Mouse (Mus musculus) small intestine, adult 2 months (tissue): ENCODE data around the gene Slc35e2. TPM values are rescaled to one million over a fixed set of nuclear protein-coding genes. Genes with fewer than 3 reads are reported as not detected.
A peak's percentile ranks its signal among the peaks of the same experiment; 100 is the strongest.

Source experiments
- H3K27ac ChIP-seq: fragments of 200-500 bp; 2 replicates; pipeline ENCODE4 v1.5.1; 2012; ENCODE audit warnings: low read depth, low read length, control low read depth, inconsistent platforms; ENCODE audit not compliant: insufficient read depth
- H3K27me3 ChIP-seq: fragments of 200-500 bp; 2 replicates; pipeline ENCODE4 v1.6.1; 2012; ENCODE audit warnings: mild to moderate bottlenecking, moderate library complexity, low read length, inconsistent platforms; ENCODE audit not compliant: control insufficient read depth, insufficient read depth
- H3K36me3 ChIP-seq: fragments of 200-500 bp; 2 replicates; pipeline ENCODE4 v1.6.1; 2012; ENCODE audit warnings: mild to moderate bottlenecking, low read length, control low read depth, inconsistent platforms; ENCODE audit not compliant: control insufficient read depth, insufficient read depth
- H3K4me1 ChIP-seq: fragments of 200-500 bp; 2 replicates; pipeline ENCODE4 v1.6.1; 2012; ENCODE audit warnings: low read length, inconsistent platforms, mixed read lengths; ENCODE audit not compliant: control insufficient read depth, insufficient read depth, insufficient read length
- H3K4me3 ChIP-seq: fragments of 200-500 bp; 2 replicates; pipeline ENCODE4 v1.5.1; 2012; ENCODE audit warnings: low read depth, mild to moderate bottlenecking, control low read depth, inconsistent platforms, low read length, moderate library complexity
- CTCF ChIP-seq: fragments of 200-500 bp; IDR thresholded peaks from 2 replicates; pipeline ENCODE4 v1.5.1; 2012; ENCODE audit warnings: low read depth, mild to moderate bottlenecking, control low read depth, inconsistent platforms, low read length, moderate library complexity, mixed read lengths; ENCODE audit not compliant: insufficient replicate concordance, insufficient read length; ENCODE audit errors: extremely low read depth
- POLR2A ChIP-seq: fragments of 200-500 bp; IDR thresholded peaks from 2 replicates; pipeline ENCODE4 v1.6.1; 2012; ENCODE audit warnings: low read depth, mild to moderate bottlenecking, control low read depth, inconsistent platforms, low read length, moderate library complexity
- WGBS: fragments of 180-500 bp; shearing (Covaris S2); methylation state at CpG from one replicate; pipeline ENCODE4 v1.1.7; 2018; 5-methylcytosine and 5-hydroxymethylcytosine counted together
- polyA plus RNA-seq: library from polyadenylated mRNA; depleted of rRNA; stranded (reverse); fragments of >200 nt; gene quantifications from 2 replicates; pipeline ENCODE4 v1.2.3, GENCODE M21; 2012

Slc35e2 gene
- polyA plus RNA-seq, 1 experiment: 20.1 TPM

DNA sequence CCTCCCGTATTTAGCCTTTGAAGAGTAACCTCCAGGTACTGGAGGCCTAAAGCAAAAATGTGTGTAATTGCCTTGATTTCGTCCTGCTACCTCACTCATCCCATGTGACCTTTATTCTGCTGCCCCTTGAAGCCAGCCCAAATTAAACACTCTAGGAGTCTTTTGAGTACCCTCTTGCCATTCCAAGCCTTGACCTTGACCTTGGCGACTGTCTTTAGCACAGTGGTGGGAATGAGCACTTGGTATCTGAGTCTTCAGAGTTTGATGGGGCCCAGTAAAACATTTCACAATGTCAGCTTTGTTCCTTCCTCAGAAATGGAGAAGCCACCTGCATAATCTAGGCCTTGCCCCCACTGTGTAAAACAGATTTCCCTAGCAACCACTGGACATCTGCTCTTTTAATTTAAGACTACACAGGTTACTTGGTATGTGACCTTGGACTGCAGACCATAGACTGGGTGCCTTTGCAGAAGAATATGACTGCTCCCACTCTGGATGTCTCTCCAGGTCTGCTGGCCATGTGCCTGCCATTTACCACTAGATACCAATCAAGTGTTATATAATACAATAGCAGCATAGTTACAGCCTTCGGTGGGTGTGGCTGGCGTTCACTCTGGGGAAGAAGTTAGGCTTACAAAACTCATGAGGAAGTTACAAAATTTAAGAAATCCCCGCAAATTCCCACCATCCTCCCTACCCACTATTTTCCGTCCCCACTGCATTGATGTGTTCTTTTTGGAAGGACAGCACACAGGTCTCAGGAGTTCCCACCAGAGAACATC lies 39.4 kb upstream of the Slc35e2 start, which contains the start of gene Nadk:
TSS of gene Nadk (plus strand) at position 718 of the 782 bp plus-strand sequence.
- Histone ChIP-seq H3K27me3 (no peaks in the 10 kb centered on the region), H3K4me3 (peak within 1 kb of the TSS; percentile 60), H3K4me1 (peaks cover 18% of the 10 kb centered on the region; the same call in 1 of the 2 replicates), H3K27ac (peak within 1 kb of the TSS; percentile 78), H3K36me3 (peaks cover 34% of the 10 kb centered on the region)
- WGBS: 18% methylated on average over 7 of the region's 7 CpGs
- no peak for TF ChIP-seq POLR2A
- no peak for TF ChIP-seq CTCF

- WGBS: under 1% methylated on average over 19 of the region's 19 CpGs
- no peak for TF ChIP-seq POLR2A
- H3K4me1 ChIP-seq: peaks cover 18% of the 10 kb centered on the region; the same call in 1 of the 2 replicates
These were observed 38.4 kb upstream of the Slc35e2 start for GRCm38 (mm10) chr4:155562725-155563399.

DNA sequence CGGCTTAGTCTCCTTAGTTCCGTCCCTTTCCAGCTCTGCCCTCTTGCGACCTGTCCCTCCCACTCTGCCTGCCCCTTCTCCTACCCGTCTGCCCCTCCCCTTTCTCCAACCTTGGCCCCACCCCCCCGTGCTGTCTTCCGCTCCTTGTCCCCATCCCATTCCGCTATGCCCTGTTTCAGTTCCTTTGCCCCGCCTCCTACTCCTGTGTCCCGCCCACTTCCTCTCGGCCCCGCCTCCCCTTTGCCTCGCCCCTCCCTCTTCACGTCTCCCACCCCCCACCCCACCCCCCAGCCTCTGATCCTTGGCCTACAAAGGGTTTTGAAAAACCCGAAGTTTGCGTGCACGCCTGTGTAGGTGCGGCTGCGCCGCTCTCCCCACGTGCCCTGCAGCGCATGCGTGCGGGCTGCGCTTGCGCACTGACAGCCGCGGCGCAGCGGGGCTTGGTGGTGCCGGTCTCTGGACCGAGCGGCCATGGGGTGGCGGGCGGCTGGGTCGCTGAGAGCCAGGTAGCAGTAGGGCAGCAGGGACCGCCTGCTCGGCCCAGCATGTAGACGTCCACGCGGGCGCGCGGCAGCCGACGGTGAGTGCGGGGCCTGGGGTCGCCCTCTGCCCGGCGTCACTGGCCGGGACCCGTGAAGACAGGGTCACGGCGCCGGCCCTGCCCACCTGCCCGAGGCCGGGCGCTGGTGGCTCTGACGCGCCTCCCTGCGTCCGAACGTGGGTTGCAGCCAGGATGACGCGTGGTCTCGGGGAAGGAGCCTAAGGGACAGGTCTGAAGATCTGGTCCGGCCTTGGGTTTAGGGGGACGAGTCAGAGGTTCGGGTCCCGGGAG lies 37.6 kb upstream of the Slc35e2 start:
- TF ChIP-seq CTCF (peak; percentile 33; the same call in 1 of the 2 replicates), POLR2A (peak; percentile 78)
- Histone ChIP-seq H3K36me3 (peaks cover 22% of the 10 kb centered on the region), H3K4me3 (peak overlapping the region; percentile 90), H3K27me3 (no peaks in the 10 kb centered on the region), H3K27ac (peak overlapping the region; percentile 88), H3K4me1 (peaks cover 17% of the 10 kb centered on the region; the same call in 1 of the 2 replicates)
- under 1% methylated on average over 69 of the region's 69 CpGs for WGBS

More at GRCm38 (mm10) chr4:155562725-155563399, 38.4 kb upstream of the Slc35e2 start:
- peak overlapping the region; percentile 60 for H3K4me3 ChIP-seq
- no peaks in the 10 kb centered on the region for H3K27me3 ChIP-seq
- peak overlapping the region; percentile 78 for H3K27ac ChIP-seq
- H3K36me3 ChIP-seq: peaks cover 28% of the 10 kb centered on the region

- WGBS: 4% methylated on average over 20 of the region's 20 CpGs
- H3K4me1 ChIP-seq: peaks cover 19% of the 10 kb centered on the region; the same call in 1 of the 2 replicates
- no peaks in the 10 kb centered on the region for H3K27me3 ChIP-seq
- H3K4me3 ChIP-seq: peak overlapping the region; percentile 90
- H3K27ac ChIP-seq: peak overlapping the region; percentile 88
- peaks cover 14% of the 10 kb centered on the region for H3K36me3 ChIP-seq
- TF ChIP-seq CTCF (no peak; the same call in 1 of the 2 replicates), POLR2A (no peak)
These were observed 36.7 kb upstream of the Slc35e2 start for GRCm38 (mm10) chr4:155564315-155565069.

GRCm38 (mm10) chr4:155566555-155566954 lies 34.7 kb upstream of the Slc35e2 start:
- WGBS: 65% methylated on average over 8 of the region's 8 CpGs
- H3K27me3 ChIP-seq: no peaks in the 10 kb centered on the region
- no peak overlapping the region for H3K4me3 ChIP-seq
- no peaks in the 10 kb centered on the region for H3K36me3 ChIP-seq
- no peak for TF ChIP-seq CTCF
- peaks cover 26% of the 10 kb centered on the region; the same call in 1 of the 2 replicates for H3K4me1 ChIP-seq
- no peak overlapping the region for H3K27ac ChIP-seq

DNA sequence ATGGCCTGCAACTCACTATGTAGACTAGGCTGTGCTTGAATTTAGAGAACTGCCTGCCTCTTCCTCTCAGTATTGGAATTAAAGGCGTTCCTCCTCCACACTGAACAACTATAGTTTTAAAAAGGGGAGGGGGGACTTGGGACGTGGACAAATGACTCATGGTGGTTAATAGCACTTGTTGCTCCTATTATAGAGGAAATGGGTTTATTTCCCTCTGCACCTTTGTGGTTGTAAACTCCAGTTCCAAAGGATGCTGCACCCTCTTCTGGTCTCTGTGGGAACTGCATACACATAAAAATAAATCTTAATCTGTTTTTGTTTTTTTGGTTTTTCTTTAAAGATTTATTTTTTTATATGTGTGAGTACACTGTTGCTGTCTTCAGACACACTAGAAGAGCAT lies 33.0 kb upstream of the Slc35e2 start:
- 5% methylated on average over 2 of the region's 2 CpGs for WGBS
- Histone ChIP-seq H3K4me1 (peaks cover 27% of the 10 kb centered on the region; the same call in 1 of the 2 replicates), H3K36me3 (no peaks in the 10 kb centered on the region), H3K27ac (peak overlapping the region; percentile 45; the same call in 1 of the 2 replicates), H3K27me3 (no peaks in the 10 kb centered on the region), H3K4me3 (no peak overlapping the region)
- no peak for TF ChIP-seq POLR2A
- no peak for TF ChIP-seq CTCF
